10 mouse cellular contexts compared by ENCODE assay signal in genomic region chr10:125538316-125538715, GRCm38 (mm10).
A peak's percentile ranks its signal among the peaks of the same experiment; 100 is the strongest.
DNase-seq lines count a peak whose midpoint lies in the region; ATAC-seq and TF ChIP-seq lines count a peak whose summit lies in the region.
"Had no signal": no experiment of that assay in that cellular context is flagged by ENCODE, and none has a peak within 500 bp of the region (broad histone marks: within the 10 kb centered on the region; RNA-seq: fewer than 3 reads in every experiment).

No protein-coding gene starts in this region.

- H3K9me3 ChIP-seq in intestine, postnatal 0 days (ENCODE audit: control insufficient read depth): no peaks in the 10 kb centered on the region
- H3K9me3 ChIP-seq: limb, embryonic 13.5 days; stomach, embryonic 15.5 days had no signal

- peak; percentile 80 for TF ChIP-seq CTCF in intestine, postnatal 0 days (IDR thresholded peaks at IDR 0.05; ENCODE audit: low read depth)

- H3K36me3 ChIP-seq in intestine, postnatal 0 days (ENCODE audit: control insufficient read depth, insufficient read depth): no peaks in the 10 kb centered on the region
- H3K36me3 ChIP-seq: limb, embryonic 13.5 days; stomach, embryonic 15.5 days had no signal

- intact Hi-C loops in left cerebral cortex, postnatal 36 days (cut with DNase I): no loop called here

- 41% methylated on average over 1 of the region's 1 CpGs for WGBS in intestine, postnatal 0 days

- no peak overlapping the region for H3K27ac ChIP-seq in intestine, postnatal 0 days (ENCODE audit: low read depth, low read length)
- H3K27ac ChIP-seq: limb, embryonic 13.5 days; stomach, embryonic 15.5 days had no signal

- ATAC-seq in intestine, postnatal 0 days: no peak

- H3K27me3 ChIP-seq in intestine, postnatal 0 days (replicated peaks; ENCODE audit: control insufficient read depth, insufficient read depth, low read length): no peaks in the 10 kb centered on the region
- H3K27me3 ChIP-seq: limb, embryonic 13.5 days; stomach, embryonic 15.5 days had no signal

- no peak overlapping the region for H3K4me2 ChIP-seq in intestine, postnatal 0 days (replicated peaks; ENCODE audit: low read depth)
- H3K4me2 ChIP-seq: limb, embryonic 13.5 days; stomach, embryonic 15.5 days had no signal

- no peaks in the 10 kb centered on the region for H3K4me1 ChIP-seq in intestine, postnatal 0 days (replicated peaks; ENCODE audit: control insufficient read depth, insufficient read depth, low read length)
- H3K4me1 ChIP-seq: limb, embryonic 13.5 days; stomach, embryonic 15.5 days had no signal

- peak; percentile 37 for DNase-seq in adrenal gland, adult 2 months
- no peak for DNase-seq in adrenal gland, postnatal 4 days (ENCODE audit: low spot score in 2 of 2)
- peak; percentile 24 for DNase-seq in left cerebral cortex, adult 11 months (ENCODE audit: low spot score)
- no peak for DNase-seq in left cerebral cortex, postnatal 36 days (ENCODE audit: low spot score in 2 of 2)
- DNase-seq in adrenal gland, postnatal 36 days: peak; percentile 13 to 37
- peak; percentile 3 for DNase-seq in retina, adult 2 months (ENCODE audit: low read depth, low spot score)
- DNase-seq in right cerebral cortex, postnatal 25 days: no peak

- H3K9ac ChIP-seq in intestine, postnatal 0 days (ENCODE audit: low read depth, low read length): no peak overlapping the region
- H3K9ac ChIP-seq: limb, embryonic 13.5 days; stomach, embryonic 15.5 days had no signal

- H3K4me3 ChIP-seq in intestine, postnatal 0 days (ENCODE audit: low read depth, low read length): no peak overlapping the region
- H3K4me3 ChIP-seq: limb, embryonic 13.5 days; stomach, embryonic 15.5 days had no signal

Comparison
In these comparisons a context has a peak if more than half of its experiments do, and no peak if none do; other contexts are left out.
1. DNase-seq: peak in adrenal gland, adult 2 months (single experiment), left cerebral cortex, adult 11 months (single experiment), adrenal gland, postnatal 36 days (2 of 2) and retina, adult 2 months (single experiment); none in adrenal gland, postnatal 4 days (0 of 2), left cerebral cortex, postnatal 36 days (0 of 2) and right cerebral cortex, postnatal 25 days (single experiment).